Mouse (Mus musculus) stomach, postnatal 0 days (tissue): Measurements from ENCODE around the gene Acnat1. TPM values are rescaled to one million over a fixed set of nuclear protein-coding genes. Genes with fewer than 3 reads are reported as not detected.

Experiments used
- polyA plus RNA-seq: library from polyadenylated mRNA; unstranded; fragments of >200 nt; fragmentation: Nextera tagmentation; extraction: Ambion mirVana; gene quantifications from 2 replicates; pipeline ENCODE4 v1.2.1, GENCODE M21; 2015

Acnat1 gene
- polyA plus RNA-seq, 1 experiment from 2014 or later, result 1.4 TPM

Other genes with a start within 250 kb of the Acnat1 start
- 2.0 and 2.1 TPM in 2 replicates for gene Acnat2, start 65.8 kb downstream of the Acnat1 start, polyA plus RNA-seq
- not detected in 2 replicates for gene Baat, start 32.6 kb upstream of the Acnat1 start, polyA plus RNA-seq
- 58.5 and 61.0 TPM in 2 replicates for gene Mrpl50, start 47.2 kb upstream of the Acnat1 start, polyA plus RNA-seq
- 1.9 and 2.1 TPM in 2 replicates for gene Zfp189, start 47.3 kb upstream of the Acnat1 start, polyA plus RNA-seq
- gene Aldob, start 75.6 kb upstream of the Acnat1 start, polyA plus RNA-seq, result 3.0 and 6.1 TPM in 2 replicates
- 62.6 and 70.0 TPM in 2 replicates for gene Tmem246, start 124.0 kb upstream of the Acnat1 start, polyA plus RNA-seq
- 14.3 and 17.4 TPM in 2 replicates for gene Rnf20, start 158.1 kb upstream of the Acnat1 start, polyA plus RNA-seq
- gene Ppp3r2, start 208.1 kb upstream of the Acnat1 start, polyA plus RNA-seq, result 0.05 TPM in 1 of 2 replicates, not detected in the other